Mouse (Mus musculus) MEL (cell line): ENCODE measurements at regions not wholly inside any gene's neighbourhood (a gene's known extent, or its start where the extent isn't known, plus 50 kb on each side); places are given as distances from the start of the nearest gene placed in this dataset.

Source experiments
- CHD2 ChIP-seq: IDR thresholded peaks from 2 replicates; pipeline ENCODE4 v1.6.1; 2011; ENCODE audit warnings: low read length, improper control_type of control experiment
- CTCF ChIP-seq, 3 experiments: IDR thresholded peaks in 2 of 3; conservative IDR thresholded peaks in 1 of 3; 2 replicates each; pipeline ENCODE4 v1.5.1; 2011 to 2012; ENCODE audit warnings: low read length in 3 of 3, low read depth in 2 of 3, mild to moderate bottlenecking in 2 of 3, improper control_type of control experiment in 1 of 3, inconsistent platforms in 1 of 3, mixed read lengths in 1 of 3, moderate library complexity in 1 of 3; ENCODE audit not compliant: control insufficient read depth in 1 of 3, insufficient read depth in 1 of 3, poor library complexity in 1 of 3, severe bottlenecking in 1 of 3
- E2F4 ChIP-seq: IDR thresholded peaks from 2 replicates; pipeline ENCODE4 v1.6.1; 2011; ENCODE audit warnings: low read depth, low read length, improper control_type of control experiment, borderline replicate concordance
- EP300 ChIP-seq, 2 experiments: IDR thresholded peaks; 2 replicates each; pipeline ENCODE4 v1.6.1; 2011; ENCODE audit warnings: improper control_type of control experiment in 2 of 2, low read length in 2 of 2, low read depth in 1 of 2, mild to moderate bottlenecking in 1 of 2
- MAX ChIP-seq: IDR thresholded peaks from 2 replicates; pipeline ENCODE4 v1.6.1; 2011; ENCODE audit warnings: low read length, improper control_type of control experiment
- MAZ ChIP-seq: IDR thresholded peaks from 2 replicates; pipeline ENCODE4 v1.6.1; 2012; ENCODE audit warnings: low read depth, mild to moderate bottlenecking, inconsistent platforms, low read length, improper control_type of control experiment
- NELFE ChIP-seq: IDR thresholded peaks from 2 replicates; pipeline ENCODE4 v1.6.1; 2011; ENCODE audit warnings: low read depth, low read length, improper control_type of control experiment
- POLR2A ChIP-seq, 2 experiments: IDR thresholded peaks; 2 replicates each; pipeline ENCODE4 v1.6.1; 2011 to 2012; ENCODE audit warnings: low read length in 2 of 2, mild to moderate bottlenecking in 2 of 2, control low read depth in 1 of 2, improper control_type of control experiment in 1 of 2, low read depth in 1 of 2, moderate library complexity in 1 of 2; ENCODE audit not compliant: control insufficient read depth in 1 of 2, insufficient read depth in 1 of 2, poor library complexity in 1 of 2
- POLR2AphosphoS2 ChIP-seq: IDR thresholded peaks from 2 replicates; pipeline ENCODE4 v1.6.1; 2011; ENCODE audit warnings: low read length, improper control_type of control experiment
- RAD21 ChIP-seq: IDR thresholded peaks from 2 replicates; pipeline ENCODE4 v1.6.1; 2011; ENCODE audit warnings: mild to moderate bottlenecking, low read depth, low read length, improper control_type of control experiment
- TAL1 ChIP-seq: IDR thresholded peaks from 2 replicates; pipeline ENCODE4 v1.6.1; 2012; ENCODE audit warnings: mild to moderate bottlenecking, inconsistent platforms, low read length, moderate library complexity, mixed read lengths
- TCF12 ChIP-seq: IDR thresholded peaks from 2 replicates; pipeline ENCODE4 v1.6.1; 2014; ENCODE audit warnings: low read depth, mild to moderate bottlenecking, inconsistent platforms, low read length, improper control_type of control experiment, moderate library complexity
- ZKSCAN1 ChIP-seq: IDR thresholded peaks from 2 replicates; pipeline ENCODE4 v1.6.1; 2012; ENCODE audit warnings: low read depth, mild to moderate bottlenecking, inconsistent platforms, low read length, improper control_type of control experiment, moderate library complexity
- ZMIZ1 ChIP-seq: IDR thresholded peaks from 2 replicates; pipeline ENCODE4 v1.6.1; 2012; ENCODE audit warnings: low read depth, mild to moderate bottlenecking, inconsistent platforms, low read length, improper control_type of control experiment, moderate library complexity

DNA sequence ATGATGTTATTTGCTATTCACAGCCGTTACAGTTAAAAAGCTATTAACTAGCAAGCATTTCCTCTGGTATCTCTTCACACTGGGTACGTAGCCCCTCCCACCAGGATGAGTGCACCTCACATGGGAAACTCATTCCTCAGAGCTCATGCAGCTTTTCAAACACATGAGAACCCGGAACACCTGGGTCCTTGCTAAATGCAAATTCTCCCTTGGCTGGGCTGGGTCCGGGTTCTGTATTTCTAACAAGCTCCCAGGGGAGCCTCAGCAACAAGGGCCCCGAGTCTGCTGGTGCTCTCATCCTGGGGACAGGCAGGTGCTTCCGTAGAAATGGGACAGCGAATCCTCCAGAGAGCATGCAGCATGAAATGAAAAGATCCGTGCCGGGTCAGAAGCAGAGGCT, 106.7 kb downstream of the Tle3 start:
- TF ChIP-seq POLR2A (IDR thresholded peaks at IDR 0.05; ENCODE audit: control insufficient read depth in 1 of 2, insufficient read depth in 1 of 2, low read depth in 1 of 2, low read length in 2 of 2, poor library complexity in 1 of 2) (no peak), POLR2AphosphoS2 (no peak), MAX (no peak), MAZ (no peak), ZKSCAN1 (no peak), CTCF (IDR thresholded peaks at IDR 0.05 in 2 of 3, conservative IDR thresholded peaks at IDR 0.05 in 1 of 3; ENCODE audit: control insufficient read depth in 1 of 3, insufficient read depth in 1 of 3, low read depth in 2 of 3, low read length in 3 of 3, poor library complexity in 1 of 3, severe bottlenecking in 1 of 3) (no peak), EP300 (IDR thresholded peaks at IDR 0.05; ENCODE audit: low read depth in 1 of 2, low read length in 2 of 2) (no peak), TCF12 (no peak), RAD21 (no peak), CHD2 (no peak), E2F4 (no peak), NELFE (no peak), ZMIZ1 (no peak), TAL1 (no peak)
